Comparison of ENCODE assay signal across 14 mouse cellular contexts in genomic region chr17:86772035-86772434, GRCm38 (mm10).
"Had no signal": no experiment of that assay in that cellular context is flagged by ENCODE, and none has a peak within 500 bp of the region (broad histone marks: within the 10 kb centered on the region; RNA-seq: fewer than 3 reads in every experiment).

No protein-coding gene starts in this region.

- H3K9me3 ChIP-seq: limb, embryonic 10.5 days; liver, embryonic 13.5 days; lung, embryonic 15.5 days; midbrain, embryonic 13.5 days had no signal

- H3K36me3 ChIP-seq: limb, embryonic 10.5 days; liver, embryonic 13.5 days; lung, embryonic 15.5 days; midbrain, embryonic 13.5 days had no signal

- H3K4me3 ChIP-seq: left cerebral cortex, adult 2 months; limb, embryonic 10.5 days; liver, embryonic 13.5 days; lung, embryonic 15.5 days; megakaryocyte, embryonic 14.5 days; midbrain, embryonic 13.5 days had no signal

- ATAC-seq: liver, postnatal 0 days; midbrain, embryonic 13.5 days had no signal

- H3K4me2 ChIP-seq: liver, embryonic 13.5 days; lung, embryonic 15.5 days; midbrain, embryonic 13.5 days had no signal

- DNase-seq: kidney, postnatal 10 days; kidney, postnatal 4 days; liver, embryonic 13.5 days; liver, postnatal 0 days; lung, postnatal 14 days; right cerebral cortex, adult 18-20 months; right cerebral cortex, postnatal 25 days; thymus, postnatal 36 days had no signal

- H3K4me1 ChIP-seq: midbrain, embryonic 13.5 days had no signal

- H3K27ac ChIP-seq: left cerebral cortex, adult 2 months; limb, embryonic 10.5 days; liver, embryonic 13.5 days; lung, embryonic 15.5 days; macrophage; midbrain, embryonic 13.5 days had no signal

- H3K27me3 ChIP-seq: liver, embryonic 13.5 days; lung, embryonic 15.5 days; midbrain, embryonic 13.5 days had no signal

- H3K9ac ChIP-seq: liver, embryonic 13.5 days; liver, postnatal 0 days; lung, embryonic 15.5 days; midbrain, embryonic 13.5 days had no signal
